Mouse (Mus musculus) kidney, adult 2 months (tissue): ENCODE results near the gene Cul1. TPM values are rescaled to one million over a fixed set of nuclear protein-coding genes. Genes with fewer than 3 reads are reported as not detected.
"Not testable (repeated sequence)": the region's sequence is repeated elsewhere in the genome, so short reads cannot be mapped to it uniquely, and the experiment has no call there.

ENCODE experiments used
- DNase-seq: peaks from one replicate; pipeline ENCODE4 v3.0.0; 2021
- H3K27ac ChIP-seq: fragments of 200-500 bp; 2 replicates; pipeline ENCODE4 v1.5.1; 2012; ENCODE audit warnings: low read depth, low read length, control low read depth, inconsistent platforms; ENCODE audit not compliant: insufficient read depth
- H3K27me3 ChIP-seq: fragments of 200-500 bp; replicated peaks from 2 replicates; pipeline ENCODE4 v1.6.1; 2012; ENCODE audit warnings: mild to moderate bottlenecking, moderate library complexity, low read length, inconsistent platforms; ENCODE audit not compliant: control insufficient read depth, insufficient read depth
- H3K36me3 ChIP-seq: fragments of 200-500 bp; 2 replicates; pipeline ENCODE4 v1.6.1; 2012; ENCODE audit warnings: mild to moderate bottlenecking, moderate library complexity, low read length, inconsistent platforms; ENCODE audit not compliant: control insufficient read depth, insufficient read depth
- H3K4me1 ChIP-seq: fragments of 200-500 bp; 2 replicates; pipeline ENCODE4 v1.6.1; 2011; ENCODE audit warnings: low read length; ENCODE audit not compliant: control insufficient read depth, insufficient read depth
- H3K4me3 ChIP-seq: fragments of 200-500 bp; 2 replicates; pipeline ENCODE4 v1.5.1; 2011; ENCODE audit warnings: mild to moderate bottlenecking, low read depth, low read length, control low read depth; ENCODE audit not compliant: insufficient read depth
- CTCF ChIP-seq: fragments of 200-500 bp; conservative IDR thresholded peaks from 2 replicates; pipeline ENCODE4 v1.5.1; 2011; ENCODE audit warnings: low read depth, mild to moderate bottlenecking, control low read depth, low read length, moderate library complexity, mixed read lengths; ENCODE audit not compliant: insufficient read depth, insufficient read length
- POLR2A ChIP-seq: fragments of 200-500 bp; IDR thresholded peaks from one replicate; pipeline ENCODE4 v1.6.1; 2011; ENCODE audit warnings: low read depth, low read length, control low read depth
- WGBS: fragments of 180-500 bp; shearing (Covaris S2); methylation state at CpG from one replicate; pipeline ENCODE4 v1.1.7; 2018; 5-methylcytosine and 5-hydroxymethylcytosine counted together
- polyA plus RNA-seq: library from polyadenylated mRNA; depleted of rRNA; stranded (reverse); fragments of >200 nt; gene quantifications from 2 replicates; pipeline ENCODE4 v1.2.3, GENCODE M21; 2012

Gene Cul1
- polyA plus RNA-seq, 1 experiment, result 28.5 TPM

- Histone ChIP-seq H3K4me3 (no peak overlapping the region), H3K27me3 (no peaks in the 10 kb centered on the region), H3K36me3 (no peaks in the 10 kb centered on the region), H3K4me1 (no peaks in the 10 kb centered on the region), H3K27ac (no peak overlapping the region)
- DNase-seq, result no peak
- TF ChIP-seq POLR2A, result no peak
- TF ChIP-seq CTCF, result no peak
- 76% methylated on average over 1 of the region's 1 CpGs for WGBS
Measured at GRCm38 (mm10) chr6:47426136-47426535, 27.1 kb upstream of the Cul1 start.

GRCm38 (mm10) chr6:47426556-47426955 is 26.6 kb upstream of the Cul1 start:
- not testable (repeated sequence) for H3K36me3 ChIP-seq, H3K4me3 ChIP-seq, H3K4me1 ChIP-seq, H3K27me3 ChIP-seq, H3K27ac ChIP-seq, DNase-seq
- WGBS, result 70% methylated on average over 4 of the region's 4 CpGs

DNA sequence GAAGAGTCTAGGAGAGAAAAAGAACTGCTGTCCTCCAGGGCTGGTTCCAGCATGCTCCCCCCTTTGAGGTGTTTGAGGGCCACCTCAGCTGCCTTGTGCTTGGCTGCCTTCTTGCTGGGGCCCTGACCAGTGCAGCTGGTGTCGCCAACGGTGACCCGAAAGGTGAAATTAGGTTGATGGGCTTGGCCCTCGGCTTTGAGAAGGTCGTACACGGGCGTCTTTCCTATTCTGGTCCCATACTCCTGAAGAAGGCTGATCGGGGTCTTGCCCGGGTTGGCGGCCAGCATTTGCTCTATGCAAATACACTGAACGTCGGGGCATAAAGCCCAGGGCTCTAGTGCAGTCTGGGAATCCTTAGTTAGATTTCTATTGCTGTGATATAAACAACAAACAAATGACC is 20.4 kb upstream of the Cul1 start:
- not testable (repeated sequence) for H3K4me1 ChIP-seq, H3K4me3 ChIP-seq, H3K36me3 ChIP-seq, H3K27me3 ChIP-seq, DNase-seq, H3K27ac ChIP-seq
- 92% methylated on average over 12 of the region's 12 CpGs for WGBS

- H3K27me3 ChIP-seq, result no peaks in the 10 kb centered on the region
- H3K4me1 ChIP-seq, result no peaks in the 10 kb centered on the region
- WGBS, result 81% methylated on average over 2 of the region's 2 CpGs
- TF ChIP-seq CTCF (no peak), POLR2A (no peak)
- H3K36me3 ChIP-seq, result no peaks in the 10 kb centered on the region
- DNase-seq, result no peak
- no peak overlapping the region for H3K27ac ChIP-seq
- no peak overlapping the region for H3K4me3 ChIP-seq
Measured at GRCm38 (mm10) chr6:47440080-47440479, 13.1 kb upstream of the Cul1 start.

DNA sequence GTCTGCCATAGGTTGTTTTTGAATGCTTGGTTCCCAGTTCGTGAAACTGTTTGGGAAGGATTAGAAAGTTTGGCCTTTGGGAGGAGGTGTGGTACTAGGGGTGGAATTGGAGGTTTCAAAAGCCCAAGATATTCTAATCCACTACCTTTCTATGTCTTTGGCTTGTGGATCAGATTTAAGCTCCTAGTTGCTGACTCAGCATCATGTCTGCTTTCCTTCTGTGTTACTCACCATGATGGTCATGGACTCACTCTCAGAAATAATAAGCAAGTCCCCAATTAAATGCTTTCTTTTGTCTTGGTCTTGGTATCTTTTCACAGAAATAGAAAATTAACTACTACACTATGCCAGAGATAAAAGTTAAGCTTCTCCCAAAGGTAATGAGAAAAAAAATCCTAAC is 5.5 kb upstream of the Cul1 start:
- Histone ChIP-seq H3K4me3 (no peak overlapping the region), H3K27me3 (no peaks in the 10 kb centered on the region), H3K27ac (no peak overlapping the region), H3K36me3 (no peaks in the 10 kb centered on the region), H3K4me1 (no peaks in the 10 kb centered on the region)
- 95% methylated on average over 1 of the region's 1 CpGs for WGBS
- no peak for TF ChIP-seq CTCF
- no peak for TF ChIP-seq POLR2A
- no peak for DNase-seq

DNA sequence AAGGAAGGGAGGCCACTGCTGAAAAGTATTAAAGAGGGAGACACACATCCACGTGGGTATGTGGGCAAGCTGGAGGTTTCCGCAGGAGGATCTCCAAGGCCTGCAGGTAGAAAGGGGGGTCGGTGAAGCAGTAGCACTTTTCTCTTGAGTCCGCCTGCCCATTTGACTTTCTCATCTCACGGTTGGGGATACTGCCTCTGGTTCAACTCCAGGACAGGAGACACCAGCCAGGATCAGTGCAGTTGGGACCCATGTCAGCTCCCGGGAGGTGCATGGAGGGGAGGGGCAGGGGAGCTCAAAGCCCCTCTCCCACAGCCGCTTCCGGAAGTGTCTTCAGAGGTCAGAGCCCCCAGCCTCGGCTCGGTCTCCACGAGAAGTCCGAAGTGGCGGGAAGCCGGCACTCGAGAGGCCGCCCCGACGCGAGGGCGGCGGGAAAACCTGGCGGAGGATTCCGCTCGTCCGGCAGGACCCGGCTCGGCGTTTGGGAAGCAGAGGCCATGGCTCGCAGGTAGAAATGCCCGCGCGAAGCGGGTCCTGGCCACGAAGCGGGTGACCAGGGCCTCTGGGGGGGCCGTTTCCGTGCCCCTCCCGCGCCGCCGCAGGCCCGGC is 428 bp downstream of the Cul1 start:
- Histone ChIP-seq H3K4me3 (peak overlapping the region; percentile 73), H3K4me1 (peaks cover 9% of the 10 kb centered on the region), H3K27ac (peak overlapping the region; percentile 72), H3K36me3 (no peaks in the 10 kb centered on the region), H3K27me3 (no peaks in the 10 kb centered on the region)
- under 1% methylated on average over 42 of the region's 42 CpGs for WGBS
- no peak for DNase-seq
- TF ChIP-seq CTCF (no peak), POLR2A (no peak)

- WGBS, result under 1% methylated on average over 65 of the region's 72 CpGs
Measured at GRCm38 (mm10) chr6:47454131-47454574, 955 bp downstream of the Cul1 start.

More at GRCm38 (mm10) chr6:47454131-47454574, 955 bp downstream of the Cul1 start:
- Histone ChIP-seq H3K4me3 (peak overlapping the region; percentile 73), H3K27ac (peak overlapping the region; percentile 72), H3K36me3 (no peaks in the 10 kb centered on the region), H3K4me1 (peaks cover 9% of the 10 kb centered on the region), H3K27me3 (no peaks in the 10 kb centered on the region)
- TF ChIP-seq CTCF (no peak), POLR2A (no peak)
- DNase-seq, result peak; percentile 90
